Mouse (Mus musculus): Measurements from ENCODE around the gene Slc33a1. TPM values are rescaled to one million over a fixed set of nuclear protein-coding genes. Genes with fewer than 3 reads are reported as not detected.

Slc33a1 gene
- polyA plus RNA-seq (2017; shearing (Covaris generic)) = 23.1 TPM

DNA sequence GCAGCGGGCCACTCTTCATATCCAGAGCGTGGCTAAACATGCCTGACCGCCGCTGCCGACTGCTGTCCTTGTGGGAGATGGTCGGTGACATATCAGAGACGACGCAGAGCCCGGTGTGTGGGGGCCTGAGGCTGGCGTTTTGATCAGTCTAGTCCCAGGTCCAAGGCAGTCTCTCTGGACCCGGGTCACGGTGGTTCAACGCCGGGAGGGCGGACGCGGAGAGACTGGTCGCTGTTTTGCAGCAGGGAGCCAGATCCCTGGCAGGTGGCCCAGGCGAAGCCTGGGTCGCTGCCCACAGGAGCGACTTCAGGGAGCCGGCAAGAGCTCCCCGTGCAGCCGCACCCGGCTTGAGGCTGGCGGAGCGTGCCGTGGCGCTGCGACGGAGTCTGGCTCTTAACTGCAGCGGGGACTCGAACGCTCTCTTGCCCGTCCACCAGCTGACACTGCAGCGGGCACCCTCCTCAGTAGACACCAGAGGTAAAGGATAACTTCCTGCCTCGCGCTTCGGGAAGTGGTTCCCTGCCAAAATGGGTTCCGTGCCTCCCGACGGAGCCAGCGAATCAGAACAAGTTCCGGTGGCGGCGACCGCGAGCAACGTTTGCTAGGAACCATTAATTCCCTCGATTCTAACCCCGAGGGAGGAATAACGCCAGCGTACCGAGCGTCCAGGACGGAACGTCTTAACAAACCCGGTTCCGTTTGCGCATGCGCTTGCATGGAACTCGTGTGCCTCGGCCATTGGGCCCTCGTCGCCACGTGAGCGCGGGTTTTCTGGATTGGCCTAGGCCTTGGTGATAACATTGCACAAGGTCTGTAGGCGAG lies at the start of gene Slc33a1:
TSS of gene Slc33a1 (minus strand) at position 669 of the 822 bp plus-strand sequence.

DNA sequence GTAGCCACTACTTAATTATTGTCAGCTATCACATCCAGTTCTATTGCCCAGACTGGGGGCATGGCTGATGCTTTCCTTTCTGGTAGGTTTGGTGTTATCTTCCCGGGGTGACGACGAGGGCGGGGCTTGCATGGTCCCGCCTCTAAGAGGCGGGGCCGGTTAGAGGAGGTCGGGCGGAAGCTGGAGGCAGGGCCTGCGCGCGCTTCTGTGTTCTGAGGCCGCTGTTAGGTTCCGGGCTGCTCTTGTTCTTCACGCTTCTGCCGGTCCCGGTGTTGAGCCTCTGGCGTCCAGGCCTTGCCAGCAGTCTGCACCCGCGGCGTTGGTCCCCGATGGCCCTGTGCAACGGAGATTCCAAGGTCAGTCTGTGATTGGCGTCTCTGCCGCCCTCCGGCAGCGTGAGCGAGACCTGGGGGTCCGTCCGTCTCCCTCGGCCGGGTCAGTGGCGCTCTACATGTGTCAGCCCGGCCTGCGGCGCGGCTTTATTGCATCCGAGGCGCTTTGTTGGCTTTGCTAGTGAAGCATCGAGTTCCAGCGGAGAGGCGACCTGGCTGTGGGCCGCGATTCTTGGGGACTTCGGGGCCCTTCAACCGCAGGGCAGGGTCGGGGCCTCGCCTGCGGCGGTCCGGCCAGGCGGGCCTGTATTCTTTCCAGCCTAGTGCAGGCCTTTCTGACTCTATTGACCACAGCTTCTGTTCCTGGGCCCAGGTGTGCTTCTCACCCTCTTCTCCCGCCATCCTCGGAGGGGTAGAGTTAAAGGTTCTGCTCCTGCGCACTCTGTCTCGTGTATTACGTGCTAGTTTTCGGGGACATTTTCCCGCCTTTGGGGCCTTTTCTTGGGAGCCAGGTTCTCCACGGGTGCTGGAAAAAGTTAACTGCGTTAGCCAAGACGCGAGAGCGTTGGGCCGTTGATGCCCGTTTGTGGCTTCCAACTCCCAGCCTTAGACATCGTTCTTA lies 11.7 kb upstream of the Slc33a1 start, which contains the start of gene Gmps:
TSS of gene Gmps (plus strand) at position 152 of the 954 bp plus-strand sequence.

GRCm38 (mm10) chr3:63928878-63929859 lies 35.4 kb downstream of the Slc33a1 start, which contains the start of gene E130311K13Rik:
Gene E130311K13Rik (minus strand): TSS chr3:63929472.

DNA sequence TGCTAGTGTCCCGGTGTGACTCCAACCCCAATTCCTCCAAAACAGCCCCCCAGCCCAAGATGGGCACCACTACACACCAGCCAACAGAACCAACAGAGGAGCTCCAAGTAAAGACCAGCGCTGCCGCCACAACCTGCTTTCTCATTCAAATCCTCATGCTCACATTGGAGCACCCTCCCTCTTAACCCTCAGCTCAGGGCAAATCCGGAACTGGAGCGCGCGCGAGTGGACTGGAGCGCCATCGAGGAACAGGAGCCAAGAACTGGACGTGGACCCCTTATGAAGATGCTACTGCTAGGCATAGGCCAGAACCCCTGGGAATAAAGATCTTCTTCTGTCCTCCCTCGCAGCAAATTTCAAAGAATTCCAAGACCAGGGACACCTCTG lies 65.3 kb downstream of the Slc33a1 start, which contains the start of gene Plch1:
TSS of gene Plch1 (minus strand) at position 164 of the 387 bp plus-strand sequence.

Other genes starting within 250 kb of the Slc33a1 start
- 0.11 TPM for gene Plch1, start 65.3 kb downstream of the Slc33a1 start, polyA plus RNA-seq (2017; shearing (Covaris generic))
- 12.2 TPM for gene E130311K13Rik, start 35.3 kb downstream of the Slc33a1 start, polyA plus RNA-seq (2017; shearing (Covaris generic))
- gene Gmps, start 11.3 kb upstream of the Slc33a1 start, polyA plus RNA-seq (2017; shearing (Covaris generic)) = 26.8 TPM
- not detected for gene Vmn2r1, start 116.8 kb upstream of the Slc33a1 start, polyA plus RNA-seq (2017; shearing (Covaris generic))
- gene Vmn2r2, start 177.2 kb upstream of the Slc33a1 start, polyA plus RNA-seq (2017; shearing (Covaris generic)) = not detected

Data from activated CD4-positive, CD25-positive, alpha-beta regulatory T cell, adult 9 weeks (primary cell).